Mouse (Mus musculus) left cerebral cortex, adult 18-20 months (tissue): ENCODE measurements around the gene Atp2c2. TPM values are rescaled to one million over a fixed set of nuclear protein-coding genes. Genes with fewer than 3 reads are reported as not detected.

Source experiments
- DNase-seq, 2 experiments: peaks; one replicate each; pipeline ENCODE4 v3.0.0; 2021 to 2022; ENCODE audit warnings: low spot score in 2 of 2, mixed read lengths in 1 of 2
- total RNA-seq, 2 experiments: library from RNA; stranded (reverse); gene quantifications; 2 replicates each; pipeline ENCODE4 v1.2.3; 2021

The Atp2c2 gene
- total RNA-seq, 2 experiments from 2014 or later: 1.9 to 2.1 TPM

- peak; percentile 81 to 83 for DNase-seq
These were observed 82.9 kb downstream of the Atp2c2 start for GRCm38 (mm10) chr8:119782715-119783114.

GRCm38 (mm10) chr8:119783579-119783978 is 83.8 kb downstream of the Atp2c2 start:
- DNase-seq: no peak

GRCm38 (mm10) chr8:119784141-119784574 is 84.3 kb downstream of the Atp2c2 start:
- DNase-seq: no peak

- DNase-seq: no peak
These were observed 84.9 kb downstream of the Atp2c2 start for GRCm38 (mm10) chr8:119784676-119785075.

GRCm38 (mm10) chr8:119785764-119786405 is 86.1 kb downstream of the Atp2c2 start:
- DNase-seq: no peak

GRCm38 (mm10) chr8:119786871-119787270 is 87.1 kb downstream of the Atp2c2 start:
- no peak for DNase-seq

- DNase-seq: no peak
These were observed 87.5 kb downstream of the Atp2c2 start for GRCm38 (mm10) chr8:119787341-119787740.

- no peak for DNase-seq
These were observed 89.0 kb downstream of the Atp2c2 start for GRCm38 (mm10) chr8:119788607-119789381.

GRCm38 (mm10) chr8:119789581-119789980 is 89.8 kb downstream of the Atp2c2 start:
- DNase-seq: no peak

- DNase-seq: no peak
These were observed 92.2 kb downstream of the Atp2c2 start for GRCm38 (mm10) chr8:119791804-119792704.

GRCm38 (mm10) chr8:119794689-119795088 is 94.9 kb downstream of the Atp2c2 start:
- DNase-seq: no peak

GRCm38 (mm10) chr8:119795651-119796050 is 95.8 kb downstream of the Atp2c2 start:
- no peak for DNase-seq

GRCm38 (mm10) chr8:119798170-119798964 is 98.6 kb downstream of the Atp2c2 start:
- peak; percentile 48 to 51 for DNase-seq

GRCm38 (mm10) chr8:119798965-119799264 is 99.1 kb downstream of the Atp2c2 start:
- no peak for DNase-seq

GRCm38 (mm10) chr8:119801168-119801567 is 101.4 kb downstream of the Atp2c2 start:
- DNase-seq: peak; percentile 57

GRCm38 (mm10) chr8:119802592-119802991 is 102.8 kb downstream of the Atp2c2 start:
- DNase-seq: no peak

GRCm38 (mm10) chr8:119805275-119805674 is 105.5 kb downstream of the Atp2c2 start:
- no peak for DNase-seq

GRCm38 (mm10) chr8:119806422-119807263 is 106.8 kb downstream of the Atp2c2 start:
- DNase-seq: peak; percentile 63 to 82
